Mouse (Mus musculus) liver, postnatal 0 days (tissue): ENCODE results near the gene Carmil3. TPM values are rescaled to one million over a fixed set of nuclear protein-coding genes. Genes with fewer than 3 reads are reported as not detected.
A peak's percentile ranks its signal among the peaks of the same experiment; 100 is the strongest.

Experiments used
- ATAC-seq: fragments of 200-750 bp; cut with Nextera tagmentation; 2 replicates; pipeline ENCODE4 v1.8.0; 2017; ENCODE audit warnings: mild to moderate bottlenecking, moderate library complexity
- DNase-seq: peaks from one replicate; pipeline ENCODE4 v3.0.0-alpha.2; 2016
- H3K27ac ChIP-seq: fragments of 300-500 bp; sonication (generic); 2 replicates; pipeline ENCODE4 v1.5.1; 2014; ENCODE audit warnings: antibody characterized with exemption, moderate library complexity, mild to moderate bottlenecking, low read depth
- H3K27me3 ChIP-seq: fragments of 300-500 bp; sonication (generic); 2 replicates; pipeline ENCODE4 v1.6.1; 2014; ENCODE audit warnings: low read length, control low read depth, mixed read lengths; ENCODE audit not compliant: insufficient read depth
- H3K36me3 ChIP-seq: fragments of 300-500 bp; sonication (generic); replicated peaks from 2 replicates; pipeline ENCODE4 v1.6.1; 2014; ENCODE audit warnings: mild to moderate bottlenecking, control low read depth, low read length, moderate library complexity, mixed read lengths; ENCODE audit not compliant: insufficient read depth
- H3K4me1 ChIP-seq: fragments of 300-500 bp; sonication (generic); 2 replicates; pipeline ENCODE4 v1.6.1; 2014; ENCODE audit warnings: antibody characterized with exemption, mild to moderate bottlenecking, control low read depth; ENCODE audit not compliant: insufficient read depth
- H3K4me2 ChIP-seq: fragments of 300-500 bp; sonication (generic); 2 replicates; pipeline ENCODE4 v1.6.1; 2014; ENCODE audit warnings: low read depth, mild to moderate bottlenecking, low read length, moderate library complexity, mixed read lengths
- H3K4me3 ChIP-seq: fragments of 300-500 bp; sonication (generic); 2 replicates; pipeline ENCODE4 v1.5.1; 2014; ENCODE audit warnings: low read depth, low read length
- H3K9ac ChIP-seq: fragments of 300-500 bp; sonication (generic); replicated peaks from 2 replicates; pipeline ENCODE4 v1.6.1; 2014; ENCODE audit warnings: mild to moderate bottlenecking, moderate library complexity
- H3K9me3 ChIP-seq: fragments of 300-500 bp; sonication (generic); 2 replicates; pipeline ENCODE4 v1.6.1; 2016; ENCODE audit warnings: mild to moderate bottlenecking, control low read depth, low read length, mixed read lengths
- CTCF ChIP-seq: sonication (generic); IDR thresholded peaks from 2 replicates; pipeline ENCODE4 v1.5.1; 2016; ENCODE audit warnings: antibody characterized with exemption, low read depth
- EP300 ChIP-seq: IDR thresholded peaks from 2 replicates; pipeline ENCODE4 v1.6.1; 2016; ENCODE audit warnings: antibody characterized with exemption, low read depth, mild to moderate bottlenecking
- WGBS: fragments of 180-500 bp; shearing (Covaris S2); extraction: QIAGEN DNeasy Blood & Tissue Kit; methylation state at CpG from one replicate; pipeline ENCODE4 v1.1.7; 2014; ENCODE audit not compliant: insufficient replicate concordance; 5-methylcytosine and 5-hydroxymethylcytosine counted together
- polyA plus RNA-seq: library from polyadenylated mRNA; unstranded; fragments of >200 nt; fragmentation: Nextera tagmentation; extraction: Ambion mirVana; gene quantifications from 2 replicates; pipeline ENCODE4 v1.2.1, GENCODE M21; 2015

Gene Carmil3
- polyA plus RNA-seq, 1 experiment from 2014 or later, result 0.08 TPM

DNA sequence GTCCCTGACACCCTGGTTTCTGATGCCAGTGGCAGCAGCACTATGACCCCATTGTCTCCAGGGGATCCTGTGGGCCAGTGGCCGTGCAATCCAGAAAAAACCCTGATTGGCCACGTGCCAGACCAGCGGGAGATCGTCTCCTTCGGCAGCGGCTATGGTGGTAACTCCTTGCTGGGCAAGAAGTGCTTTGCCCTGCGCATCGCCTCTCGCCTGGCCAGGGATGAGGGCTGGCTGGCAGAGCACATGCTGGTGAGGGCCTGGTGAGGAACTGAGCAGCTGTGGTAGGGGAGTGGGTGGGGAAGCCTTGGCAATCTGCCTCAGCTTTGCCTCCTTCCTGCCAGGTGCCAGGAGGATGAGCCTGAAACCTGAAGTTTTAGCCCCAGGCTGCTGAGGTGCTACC is 53.9 kb downstream of the Carmil3 start:
- H3K27me3 ChIP-seq, result no peaks in the 10 kb centered on the region
- H3K4me3 ChIP-seq, result no peak overlapping the region
- peaks cover 63% of the 10 kb centered on the region for H3K36me3 ChIP-seq
- H3K27ac ChIP-seq, result no peak overlapping the region
- WGBS, result 94% methylated on average over 9 of the region's 9 CpGs
- no peak for DNase-seq
- no peak overlapping the region for H3K9ac ChIP-seq
- H3K4me2 ChIP-seq, result no peak overlapping the region
- no peak for TF ChIP-seq CTCF
- TF ChIP-seq EP300, result no peak
- peaks cover 19% of the 10 kb centered on the region for H3K4me1 ChIP-seq
- H3K9me3 ChIP-seq, result no peaks in the 10 kb centered on the region
- ATAC-seq, result no peak

- ATAC-seq, result no peak
- Histone ChIP-seq H3K9ac (no peak overlapping the region), H3K4me3 (no peak overlapping the region), H3K9me3 (no peaks in the 10 kb centered on the region), H3K27me3 (no peaks in the 10 kb centered on the region), H3K4me1 (no peaks in the 10 kb centered on the region), H3K36me3 (peaks cover 47% of the 10 kb centered on the region), H3K4me2 (no peak overlapping the region), H3K27ac (no peak overlapping the region)
- WGBS, result 91% methylated on average over 6 of the region's 6 CpGs
- DNase-seq, result no peak
- no peak for TF ChIP-seq EP300
- no peak for TF ChIP-seq CTCF
These were observed 59.7 kb downstream of the Carmil3 start for GRCm38 (mm10) chr14:55550191-55550590.

GRCm38 (mm10) chr14:55551347-55551746 is 60.9 kb downstream of the Carmil3 start:
- TF ChIP-seq CTCF (no peak), EP300 (no peak)

DNA sequence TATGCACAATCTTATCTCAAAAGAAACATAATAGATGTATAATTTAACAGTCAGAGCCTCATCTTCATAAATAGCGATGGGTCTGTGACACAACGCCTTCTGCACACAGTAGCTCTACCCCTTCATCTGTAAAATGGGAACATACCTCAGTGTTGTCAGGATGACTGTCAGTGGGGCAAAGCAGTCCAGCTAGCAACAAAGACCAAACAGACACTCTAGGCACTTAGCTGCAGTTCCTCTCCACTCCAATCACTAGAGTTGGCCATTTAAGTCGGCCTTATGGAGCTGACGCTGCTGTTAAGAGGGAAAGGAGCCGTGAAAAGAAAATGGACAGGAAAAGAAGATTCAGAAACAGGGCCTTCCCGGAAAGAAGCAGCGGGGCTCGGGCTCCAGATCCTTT is 61.3 kb downstream of the Carmil3 start:
- Histone ChIP-seq H3K27ac (no peak overlapping the region), H3K27me3 (no peaks in the 10 kb centered on the region), H3K4me2 (no peak overlapping the region), H3K9me3 (no peaks in the 10 kb centered on the region), H3K4me1 (peaks cover 5% of the 10 kb centered on the region), H3K36me3 (peaks cover 34% of the 10 kb centered on the region), H3K9ac (no peak overlapping the region), H3K4me3 (no peak overlapping the region)
- TF ChIP-seq EP300 (no peak), CTCF (no peak)
- DNase-seq (no peak), ATAC-seq (no peak)
- 89% methylated on average over 8 of the region's 8 CpGs for WGBS

More at GRCm38 (mm10) chr14:55551347-55551746, 60.9 kb downstream of the Carmil3 start:
- Histone ChIP-seq H3K27me3 (no peaks in the 10 kb centered on the region), H3K4me2 (no peak overlapping the region), H3K4me3 (no peak overlapping the region), H3K9ac (no peak overlapping the region), H3K36me3 (peaks cover 37% of the 10 kb centered on the region), H3K4me1 (peaks cover under 1% of the 10 kb centered on the region; the same call in 1 of the 2 replicates), H3K9me3 (no peaks in the 10 kb centered on the region), H3K27ac (no peak overlapping the region)
- no peak for ATAC-seq
- no peak for DNase-seq
- 72% methylated on average over 5 of the region's 5 CpGs for WGBS

DNA sequence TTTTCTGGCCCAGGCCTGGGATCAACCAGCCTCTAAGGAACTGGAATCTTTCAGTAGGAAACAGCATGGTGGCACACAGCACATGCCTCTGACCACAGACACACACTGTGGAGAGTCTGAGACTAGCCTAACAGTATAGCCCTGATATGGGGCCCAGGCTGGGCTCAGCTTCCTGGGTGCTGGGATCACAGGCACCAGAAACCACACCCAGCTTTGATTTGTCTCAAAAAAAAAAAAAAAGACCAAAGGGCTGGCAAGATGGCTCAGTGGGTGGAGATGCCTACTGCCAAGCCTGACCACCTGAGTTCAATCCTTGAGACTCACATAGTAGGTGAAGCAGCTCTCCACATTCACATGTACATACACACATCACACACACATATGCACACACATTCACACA is 64.2 kb downstream of the Carmil3 start:
- DNase-seq (no peak), ATAC-seq (no peak)
- Histone ChIP-seq H3K4me1 (peaks cover 25% of the 10 kb centered on the region), H3K9ac (no peak overlapping the region), H3K9me3 (no peaks in the 10 kb centered on the region), H3K4me2 (no peak overlapping the region), H3K27me3 (no peaks in the 10 kb centered on the region), H3K36me3 (peaks cover 6% of the 10 kb centered on the region), H3K27ac (no peak overlapping the region), H3K4me3 (no peak overlapping the region)
- no peak for TF ChIP-seq EP300
- no peak for TF ChIP-seq CTCF

DNA sequence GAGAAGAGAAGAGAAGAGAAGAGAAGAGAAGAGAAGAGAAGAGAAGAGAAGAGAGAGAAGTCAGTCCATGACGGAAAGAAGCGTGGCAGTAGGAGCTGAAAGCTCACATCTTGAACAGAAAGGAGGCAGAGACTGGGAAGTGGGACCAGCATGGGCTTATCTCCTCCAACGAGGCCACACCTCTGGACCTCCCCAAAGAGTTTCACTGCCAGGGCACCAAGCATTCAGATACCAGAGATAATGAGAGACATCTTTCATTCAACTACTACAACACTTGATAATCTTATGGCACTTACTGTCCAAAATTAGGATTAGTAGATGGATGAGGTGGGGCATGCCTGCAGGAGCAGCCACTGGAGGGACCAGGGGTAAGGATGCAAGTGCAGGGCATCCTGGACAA is 65.3 kb downstream of the Carmil3 start:
- DNase-seq, result no peak
- Histone ChIP-seq H3K4me1 (peaks cover 25% of the 10 kb centered on the region), H3K9ac (no peak overlapping the region), H3K4me3 (no peak overlapping the region), H3K27me3 (no peaks in the 10 kb centered on the region), H3K4me2 (no peak overlapping the region), H3K27ac (no peak overlapping the region), H3K36me3 (no peaks in the 10 kb centered on the region), H3K9me3 (no peaks in the 10 kb centered on the region)
- TF ChIP-seq EP300 (no peak), CTCF (no peak)
- no peak for ATAC-seq
- WGBS, result 67% methylated on average over 3 of the region's 3 CpGs

DNA sequence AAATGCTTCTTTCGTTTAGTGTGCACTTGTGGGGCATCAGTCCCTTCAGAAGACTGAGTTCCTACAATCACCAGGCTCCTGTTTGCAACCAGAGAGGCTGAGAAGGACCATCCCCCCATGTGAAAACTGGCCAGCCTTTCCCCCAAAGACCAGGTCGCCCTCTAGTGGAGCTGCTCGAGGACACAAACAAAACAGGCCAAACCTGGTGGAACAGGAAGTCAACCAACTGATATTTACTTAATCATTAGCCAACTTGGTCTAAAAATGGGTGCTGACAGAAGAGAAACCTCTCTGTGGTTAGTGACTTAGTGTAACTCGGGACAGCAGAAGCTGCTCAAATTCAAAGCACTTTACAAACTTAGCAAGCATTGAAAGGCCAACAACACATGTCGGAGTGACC is 66.6 kb downstream of the Carmil3 start:
- H3K4me3 ChIP-seq, result no peak overlapping the region
- H3K9me3 ChIP-seq, result no peaks in the 10 kb centered on the region
- TF ChIP-seq CTCF (peak; percentile 99), EP300 (peak; percentile 76; the same call in 1 of the 2 replicates)
- peak overlapping the region; percentile 13 for H3K4me2 ChIP-seq
- DNase-seq (peak; percentile 90), ATAC-seq (no peak)
- WGBS, result 8% methylated on average over 5 of the region's 5 CpGs
- H3K9ac ChIP-seq, result peak overlapping the region; percentile 36; the same call in 1 of the 2 replicates
- peak overlapping the region; percentile 88 for H3K27ac ChIP-seq
- peaks cover 35% of the 10 kb centered on the region for H3K4me1 ChIP-seq
- H3K27me3 ChIP-seq, result no peaks in the 10 kb centered on the region
- no peaks in the 10 kb centered on the region; the same call in 1 of the 2 replicates for H3K36me3 ChIP-seq
